Mouse (Mus musculus): ENCODE data around the gene Trpm7. TPM values are rescaled to one million over a fixed set of nuclear protein-coding genes. Genes with fewer than 3 reads are reported as not detected.
A peak's percentile ranks its signal among the peaks of the same experiment; 100 is the strongest.

Trpm7 gene
- 41.3 and 43.6 TPM in 2 replicates for polyA plus RNA-seq (2015; fragmentation: Nextera tagmentation; extraction: Ambion mirVana)

DNA sequence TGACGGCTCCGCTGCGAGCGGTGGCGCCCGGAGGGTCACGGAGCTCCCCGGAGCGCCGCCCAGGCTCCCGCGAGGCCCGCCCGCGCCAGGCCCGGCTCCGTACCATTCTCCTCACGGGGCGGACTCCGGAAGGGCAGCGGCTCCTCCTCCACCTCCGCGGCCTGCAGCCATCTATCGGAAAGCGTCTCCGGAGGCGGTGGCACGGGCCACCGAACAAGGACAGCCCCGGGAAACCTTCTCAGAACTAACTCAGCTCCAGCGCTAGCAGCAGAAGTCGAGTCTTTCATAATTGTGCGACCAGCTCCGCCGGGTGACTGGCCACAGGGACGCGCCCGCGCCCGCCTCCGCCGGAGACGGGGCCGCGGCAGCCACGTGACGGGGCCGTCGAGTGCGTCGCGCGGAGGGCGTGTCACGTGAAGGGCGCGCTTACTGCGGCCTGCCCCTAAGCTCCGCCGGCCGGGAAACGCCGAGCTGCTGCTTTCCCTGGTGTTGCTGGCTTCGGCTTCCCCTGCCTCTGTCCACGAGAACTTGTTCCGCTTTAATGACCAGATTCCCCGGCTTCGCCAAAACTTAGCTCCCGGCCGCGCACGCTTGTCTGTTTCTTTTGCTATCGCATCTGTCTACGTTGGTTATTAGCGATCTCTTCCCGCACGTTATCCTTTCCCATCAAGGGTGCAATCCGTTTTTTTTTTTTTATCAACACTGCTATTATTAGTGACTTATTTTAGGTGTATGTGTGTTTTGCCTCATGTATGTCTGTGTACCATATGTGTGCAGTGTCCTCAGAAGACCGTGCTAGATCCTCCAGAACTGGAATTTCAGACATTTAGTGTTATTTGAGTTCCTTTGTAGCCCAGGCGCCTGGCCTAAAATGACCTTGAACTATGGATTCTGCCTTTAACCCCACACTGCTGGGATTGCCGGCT lies at the start of gene Trpm7:
Gene Trpm7, minus strand, starts transcription at position 360 of the 926 bp plus-strand sequence.
- H3K9ac ChIP-seq (replicated peaks), result peak within 1 kb of the TSS; percentile 91
- H3K27me3 ChIP-seq, result no peaks in the 10 kb centered on the region; the same call in 1 of the 2 replicates
- no peaks in the 10 kb centered on the region for H3K36me3 ChIP-seq
- WGBS, result under 1% methylated on average over 80 of the region's 81 CpGs
- peak within 1 kb of the TSS; percentile 98 for H3K27ac ChIP-seq
- H3K4me1 ChIP-seq (replicated peaks), result peaks cover 22% of the 10 kb centered on the region
- no peaks in the 10 kb centered on the region for H3K9me3 ChIP-seq
- peak within 1 kb of the TSS; percentile 71 for H3K4me2 ChIP-seq (replicated peaks)
- peak within 1 kb of the TSS; percentile 93 for H3K4me3 ChIP-seq (replicated peaks)
- ATAC-seq, result peak; percentile 97

- H3K4me2 ChIP-seq (replicated peaks), result no peak overlapping the region
- no peak overlapping the region for H3K27ac ChIP-seq
- ATAC-seq, result no peak
- WGBS, result 85% methylated on average over 12 of the region's 12 CpGs
- H3K4me3 ChIP-seq (replicated peaks), result no peak overlapping the region
- no peaks in the 10 kb centered on the region for H3K27me3 ChIP-seq
- H3K36me3 ChIP-seq, result peaks cover 72% of the 10 kb centered on the region
- H3K9ac ChIP-seq (replicated peaks), result no peak overlapping the region
- H3K4me1 ChIP-seq (replicated peaks), result no peaks in the 10 kb centered on the region
- no peaks in the 10 kb centered on the region for H3K9me3 ChIP-seq
These were observed 44.5 kb upstream of the Trpm7 start for GRCm38 (mm10) chr2:126920358-126921060.

- no peak for ATAC-seq
- H3K9ac ChIP-seq (replicated peaks), result no peak overlapping the region
- H3K4me1 ChIP-seq (replicated peaks), result no peaks in the 10 kb centered on the region
- no peak overlapping the region for H3K4me3 ChIP-seq (replicated peaks)
- 92% methylated on average over 1 of the region's 1 CpGs for WGBS
- H3K27me3 ChIP-seq, result no peaks in the 10 kb centered on the region
- H3K9me3 ChIP-seq, result no peaks in the 10 kb centered on the region
- no peak overlapping the region for H3K4me2 ChIP-seq (replicated peaks)
- peaks cover 62% of the 10 kb centered on the region for H3K36me3 ChIP-seq
- H3K27ac ChIP-seq, result no peak overlapping the region
These were observed 40.2 kb upstream of the Trpm7 start for GRCm38 (mm10) chr2:126916236-126916635.

DNA sequence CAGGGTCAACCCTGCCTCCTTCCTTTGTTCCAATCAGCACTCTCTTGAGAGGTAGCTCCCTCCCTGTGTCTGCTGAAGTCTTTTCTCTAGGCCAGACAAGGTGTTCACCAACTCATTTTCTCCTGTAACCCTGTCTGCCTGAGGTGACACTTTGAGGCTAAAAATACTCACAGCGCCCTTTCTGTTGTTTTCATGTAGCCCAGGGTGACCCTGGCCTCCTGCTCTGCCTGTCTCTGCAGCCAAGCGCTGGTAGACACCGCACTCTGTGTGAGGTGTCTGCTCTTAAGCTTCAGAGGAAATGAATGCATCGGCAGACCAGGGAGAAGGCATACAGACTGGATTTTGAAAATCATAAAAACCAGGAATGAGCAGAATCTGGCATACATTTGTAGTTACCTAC lies 38.1 kb upstream of the Trpm7 start:
- no peaks in the 10 kb centered on the region for H3K27me3 ChIP-seq
- no peak overlapping the region for H3K4me3 ChIP-seq (replicated peaks)
- WGBS, result 60% methylated on average over 4 of the region's 4 CpGs
- H3K36me3 ChIP-seq, result peaks cover 51% of the 10 kb centered on the region
- H3K9ac ChIP-seq (replicated peaks), result no peak overlapping the region
- no peak overlapping the region for H3K27ac ChIP-seq
- H3K4me1 ChIP-seq (replicated peaks), result no peaks in the 10 kb centered on the region
- no peaks in the 10 kb centered on the region for H3K9me3 ChIP-seq
- ATAC-seq, result no peak
- H3K4me2 ChIP-seq (replicated peaks), result no peak overlapping the region

DNA sequence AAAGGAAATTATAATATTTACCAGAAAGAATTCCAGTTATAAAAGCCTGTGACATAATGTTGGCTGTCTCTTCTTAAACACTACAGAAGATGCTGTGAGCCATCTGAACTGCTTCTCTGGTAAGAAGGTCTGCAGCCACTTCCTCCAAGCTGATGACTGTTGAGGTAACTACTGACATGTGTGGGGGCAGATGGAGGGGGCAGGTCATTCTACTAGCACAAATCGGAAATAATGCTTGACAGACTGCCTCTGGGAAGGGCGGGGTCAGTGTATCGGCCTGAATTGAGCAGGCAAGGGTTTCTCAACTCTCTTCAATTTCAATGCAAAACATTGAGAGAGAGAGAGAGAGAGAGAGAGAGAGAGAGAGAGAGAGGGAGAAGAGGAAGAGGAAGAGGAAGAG lies 28.1 kb upstream of the Trpm7 start:
- H3K36me3 ChIP-seq, result peaks cover 59% of the 10 kb centered on the region
- no peak for ATAC-seq
- no peaks in the 10 kb centered on the region for H3K27me3 ChIP-seq
- H3K9ac ChIP-seq (replicated peaks), result no peak overlapping the region
- 88% methylated on average over 3 of the region's 3 CpGs for WGBS
- H3K4me3 ChIP-seq (replicated peaks), result no peak overlapping the region
- no peak overlapping the region for H3K27ac ChIP-seq
- no peaks in the 10 kb centered on the region for H3K4me1 ChIP-seq (replicated peaks)
- no peak overlapping the region for H3K4me2 ChIP-seq (replicated peaks)
- no peaks in the 10 kb centered on the region for H3K9me3 ChIP-seq

GRCm38 (mm10) chr2:126897511-126897910 lies 21.5 kb upstream of the Trpm7 start:
- no peaks in the 10 kb centered on the region for H3K4me1 ChIP-seq (replicated peaks)
- WGBS, result 91% methylated on average over 9 of the region's 9 CpGs
- H3K27me3 ChIP-seq, result no peaks in the 10 kb centered on the region
- H3K27ac ChIP-seq, result no peak overlapping the region
- no peak for ATAC-seq
- no peak overlapping the region for H3K4me3 ChIP-seq (replicated peaks)
- H3K4me2 ChIP-seq (replicated peaks), result no peak overlapping the region
- peaks cover 36% of the 10 kb centered on the region for H3K36me3 ChIP-seq
- no peaks in the 10 kb centered on the region for H3K9me3 ChIP-seq
- H3K9ac ChIP-seq (replicated peaks), result no peak overlapping the region

GRCm38 (mm10) chr2:126896941-126897340 lies 20.9 kb upstream of the Trpm7 start:
- no peak for ATAC-seq
- no peak overlapping the region for H3K4me2 ChIP-seq (replicated peaks)
- no peak overlapping the region for H3K27ac ChIP-seq
- H3K4me1 ChIP-seq (replicated peaks), result no peaks in the 10 kb centered on the region
- WGBS, result 85% methylated on average over 6 of the region's 6 CpGs
- H3K27me3 ChIP-seq, result no peaks in the 10 kb centered on the region
- no peak overlapping the region for H3K4me3 ChIP-seq (replicated peaks)
- no peak overlapping the region for H3K9ac ChIP-seq (replicated peaks)
- no peaks in the 10 kb centered on the region for H3K9me3 ChIP-seq
- H3K36me3 ChIP-seq, result peaks cover 31% of the 10 kb centered on the region

DNA sequence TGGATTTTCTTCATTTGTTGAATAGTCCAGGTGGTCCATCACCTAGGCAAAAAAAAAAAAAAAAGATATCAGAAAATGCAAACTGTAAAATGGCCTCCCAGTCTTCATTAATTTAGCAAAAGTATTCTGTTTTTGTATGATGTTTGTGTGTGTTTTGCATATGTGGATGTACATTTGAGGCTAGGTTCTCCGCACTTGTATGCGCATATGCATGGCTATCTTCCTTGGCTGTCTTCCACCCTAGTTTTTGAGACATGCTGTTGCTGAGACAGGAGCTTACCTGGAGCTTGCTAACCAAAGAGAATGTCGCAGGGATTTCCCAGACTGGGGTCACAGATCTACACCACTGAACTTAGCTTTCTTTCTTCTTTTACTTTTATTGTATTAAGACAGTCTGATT lies 18.2 kb upstream of the Trpm7 start:
- 94% methylated on average over 3 of the region's 3 CpGs for WGBS
- H3K27ac ChIP-seq, result no peak overlapping the region
- H3K36me3 ChIP-seq, result peaks cover 12% of the 10 kb centered on the region
- ATAC-seq, result no peak
- H3K4me1 ChIP-seq (replicated peaks), result no peaks in the 10 kb centered on the region
- H3K4me2 ChIP-seq (replicated peaks), result no peak overlapping the region
- no peaks in the 10 kb centered on the region for H3K9me3 ChIP-seq
- H3K9ac ChIP-seq (replicated peaks), result no peak overlapping the region
- H3K4me3 ChIP-seq (replicated peaks), result no peak overlapping the region
- H3K27me3 ChIP-seq, result no peaks in the 10 kb centered on the region

- Histone ChIP-seq H3K36me3 (peaks cover 9% of the 10 kb centered on the region), H3K27ac (no peak overlapping the region), H3K4me3 (replicated peaks) (no peak overlapping the region), H3K4me2 (replicated peaks) (no peak overlapping the region), H3K9me3 (no peaks in the 10 kb centered on the region), H3K4me1 (replicated peaks) (no peaks in the 10 kb centered on the region), H3K27me3 (no peaks in the 10 kb centered on the region), H3K9ac (replicated peaks) (no peak overlapping the region)
- ATAC-seq, result no peak
- WGBS, result 96% methylated on average over 7 of the region's 7 CpGs
These were observed 16.3 kb upstream of the Trpm7 start for GRCm38 (mm10) chr2:126892316-126892715.

GRCm38 (mm10) chr2:126891743-126892142 lies 15.7 kb upstream of the Trpm7 start:
- Histone ChIP-seq H3K9ac (replicated peaks) (no peak overlapping the region), H3K27ac (no peak overlapping the region), H3K9me3 (no peaks in the 10 kb centered on the region), H3K4me1 (replicated peaks) (no peaks in the 10 kb centered on the region), H3K4me3 (replicated peaks) (no peak overlapping the region), H3K27me3 (no peaks in the 10 kb centered on the region), H3K4me2 (replicated peaks) (no peak overlapping the region), H3K36me3 (peaks cover 9% of the 10 kb centered on the region)
- ATAC-seq, result no peak

DNA sequence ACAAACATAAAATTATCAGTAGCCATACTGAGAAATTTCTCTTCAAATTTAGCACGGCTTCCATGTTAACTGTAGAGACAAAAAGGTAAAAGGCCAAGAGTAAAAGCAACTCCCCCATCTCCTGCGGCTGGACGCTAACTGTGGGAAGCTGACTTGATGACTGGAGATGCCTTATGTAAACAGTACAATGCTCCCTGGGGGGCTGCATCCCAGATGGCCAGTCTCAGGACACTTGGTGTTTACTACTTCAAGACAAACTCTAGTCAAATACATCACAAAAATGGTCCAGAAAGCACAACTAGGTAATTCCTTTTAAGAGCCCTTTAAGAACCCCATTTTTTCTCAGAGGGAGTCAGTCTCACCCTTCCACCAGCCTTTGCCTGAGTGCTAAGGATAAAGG lies 11.1 kb upstream of the Trpm7 start:
- H3K4me2 ChIP-seq (replicated peaks), result no peak overlapping the region
- H3K27ac ChIP-seq, result no peak overlapping the region
- H3K4me1 ChIP-seq (replicated peaks), result no peaks in the 10 kb centered on the region
- WGBS, result 59% methylated on average over 3 of the region's 3 CpGs
- no peaks in the 10 kb centered on the region for H3K36me3 ChIP-seq
- H3K9ac ChIP-seq (replicated peaks), result no peak overlapping the region
- no peaks in the 10 kb centered on the region for H3K9me3 ChIP-seq
- H3K27me3 ChIP-seq, result no peaks in the 10 kb centered on the region
- no peak overlapping the region for H3K4me3 ChIP-seq (replicated peaks)
- ATAC-seq, result no peak

- H3K4me3 ChIP-seq (replicated peaks), result no peak overlapping the region
- no peaks in the 10 kb centered on the region for H3K27me3 ChIP-seq
- no peak overlapping the region for H3K4me2 ChIP-seq (replicated peaks)
- WGBS, result 89% methylated on average over 2 of the region's 2 CpGs
- H3K27ac ChIP-seq, result no peak overlapping the region
- H3K4me1 ChIP-seq (replicated peaks), result no peaks in the 10 kb centered on the region
- ATAC-seq, result no peak
- no peaks in the 10 kb centered on the region for H3K36me3 ChIP-seq
- no peak overlapping the region for H3K9ac ChIP-seq (replicated peaks)
- no peaks in the 10 kb centered on the region for H3K9me3 ChIP-seq
These were observed 9.8 kb upstream of the Trpm7 start for GRCm38 (mm10) chr2:126885871-126886270.

Data from midbrain, embryonic 13.5 days (tissue).